Mouse (Mus musculus): ENCODE data around the gene Dusp21.

- TF ChIP-seq CTCF (IDR thresholded peaks at IDR 0.05; ENCODE audit: extremely low read depth, insufficient read length, insufficient replicate concordance, low read depth, low read length) (no peak), POLR2A (IDR thresholded peaks at IDR 0.05; ENCODE audit: low read depth, low read length) (no peak)
Observed at GRCm38 (mm10) chrX:18168940-18169339, 23.3 kb downstream of the Dusp21 start.

Data from small intestine, adult 2 months (tissue).